Mouse (Mus musculus) fibroblast of lung, adult 2 months (primary cell): ENCODE measurements at regions not wholly inside any gene's neighbourhood (a gene's known extent, or its start where the extent isn't known, plus 50 kb on each side); places are given as distances from the start of the nearest gene placed in this dataset.
A peak's percentile ranks its signal among the peaks of the same experiment; 100 is the strongest.
"Not testable (repeated sequence)": the region's sequence is repeated elsewhere in the genome, so short reads cannot be mapped to it uniquely, and the experiment has no call there.

Experiments used
- DNase-seq: peaks from one replicate; pipeline ENCODE4 v3.0.0-alpha.2; 2011; ENCODE audit warnings: low read depth

DNA sequence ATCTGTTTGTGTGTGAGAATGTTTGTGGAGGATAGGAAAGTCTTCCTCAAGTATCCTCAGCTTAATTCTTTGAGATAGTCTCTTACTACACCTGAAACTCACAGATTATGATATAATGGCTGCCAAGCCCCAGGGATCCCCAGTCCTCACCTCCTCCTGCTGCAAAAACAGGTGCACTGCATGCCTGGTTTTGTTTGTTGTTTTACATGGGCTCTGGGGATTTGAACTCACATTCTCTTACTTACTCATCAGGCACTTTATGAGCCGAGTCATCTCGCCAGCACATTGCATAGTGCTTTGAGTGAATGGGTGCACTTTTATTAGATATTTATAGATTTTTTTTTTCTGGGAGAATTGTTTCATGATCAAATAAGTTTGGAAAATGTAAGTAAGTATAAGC, 56.3 kb downstream of the Mterf1b start:
- DNase-seq = no peak

DNA sequence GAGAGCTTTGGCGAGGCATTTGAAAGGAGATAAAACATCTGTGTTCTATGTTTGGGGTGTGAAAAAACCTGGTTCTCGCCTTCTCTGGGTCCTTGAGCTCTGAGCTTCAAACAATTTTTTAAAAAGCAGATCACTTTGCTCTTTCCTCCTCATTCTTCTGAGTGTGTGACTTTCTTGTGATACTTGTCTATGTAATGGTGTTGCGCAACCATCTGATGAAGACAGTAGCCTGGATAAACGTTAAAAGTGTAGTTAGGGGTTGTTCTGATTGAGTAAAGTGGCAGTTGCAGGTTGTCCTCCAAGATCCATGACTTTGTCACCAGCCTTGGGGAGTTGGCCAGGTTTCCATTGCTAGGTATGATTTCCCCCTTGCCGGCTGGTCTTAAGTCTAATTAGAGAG, 62.1 kb downstream of the Mterf1b start:
- DNase-seq = not testable (repeated sequence)

DNA sequence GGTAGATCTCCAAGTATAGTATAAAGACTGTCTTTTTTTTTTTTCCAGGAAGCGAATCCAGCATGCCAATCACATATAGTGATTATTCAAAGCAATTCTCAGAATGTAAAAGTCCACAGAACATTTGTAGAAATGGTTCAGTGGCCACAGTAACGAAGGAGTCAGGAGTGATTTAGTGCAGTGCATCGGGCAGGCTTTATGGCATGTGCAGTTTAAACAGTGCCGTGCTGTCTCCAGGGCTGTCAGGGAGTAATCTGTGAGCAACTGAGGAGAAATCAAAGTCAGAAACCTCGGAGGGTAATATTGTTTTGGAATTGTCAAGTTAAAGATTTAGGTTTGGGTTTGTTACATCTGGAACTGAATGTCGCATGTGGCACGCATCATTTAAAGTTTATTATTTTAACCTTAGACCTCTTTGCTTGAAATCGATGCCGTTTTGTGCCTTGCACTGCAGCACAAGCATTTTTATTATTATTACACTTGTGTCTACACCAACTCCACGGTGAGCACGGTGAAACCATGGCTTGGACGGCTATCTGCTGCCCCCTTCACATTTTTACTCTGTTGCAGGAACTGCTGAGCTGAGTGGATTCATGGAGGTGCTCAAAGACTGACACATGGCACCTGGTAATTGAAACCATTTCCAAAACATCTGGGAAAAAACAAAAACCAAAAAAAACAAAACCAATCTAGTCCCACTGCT, 65.0 kb downstream of the Mterf1b start:
- DNase-seq = no peak

DNA sequence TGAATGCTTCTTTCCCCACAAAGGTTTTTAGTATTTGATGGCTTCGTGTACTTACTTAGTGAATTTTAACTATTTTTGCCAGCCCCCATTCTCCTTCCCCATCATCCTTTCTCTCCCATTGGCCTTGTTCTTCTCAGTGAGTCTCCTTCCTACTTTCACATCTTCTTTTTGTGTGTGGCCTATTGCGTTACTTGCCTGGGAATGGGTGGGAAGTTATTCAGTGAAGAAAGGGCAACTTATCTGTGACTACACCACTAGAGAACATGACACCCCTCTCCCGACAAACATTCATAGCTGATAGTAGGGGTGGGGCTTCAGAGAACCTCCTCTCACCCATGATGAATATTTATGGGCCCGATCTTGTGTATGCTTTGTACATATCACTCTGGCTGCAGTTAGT, 67.1 kb downstream of the Mterf1b start:
- DNase-seq = no peak

GRCm38 (mm10) chr5:4262666-4263065, 70.5 kb downstream of the Mterf1b start:
- no peak for DNase-seq

GRCm38 (mm10) chr5:4263560-4264160, 71.5 kb downstream of the Mterf1b start:
- DNase-seq = no peak

DNA sequence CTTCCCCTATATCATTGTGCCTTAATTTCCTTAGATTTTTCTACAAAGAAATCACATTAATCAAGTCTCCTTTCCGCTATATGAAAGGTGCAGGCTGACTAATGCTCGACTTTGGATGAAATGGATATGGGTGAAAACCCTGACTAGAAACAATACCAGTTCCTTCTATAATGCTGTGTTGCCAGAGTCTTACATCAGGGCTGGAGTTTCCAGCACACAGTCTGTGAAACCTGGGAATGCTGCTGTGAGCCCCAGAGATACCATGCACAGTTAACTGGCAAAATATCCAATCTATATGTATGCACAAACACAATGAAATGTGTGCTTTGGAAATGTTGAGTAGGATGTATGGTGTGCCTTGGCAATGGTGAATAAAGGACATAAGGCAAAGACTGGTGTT, 75.5 kb downstream of the Mterf1b start:
- DNase-seq = no peak

- no peak for DNase-seq
These were observed 80.8 kb downstream of the Mterf1b start for GRCm38 (mm10) chr5:4273001-4273400.

- DNase-seq = no peak
These were observed 111.4 kb downstream of the Mterf1b start for GRCm38 (mm10) chr5:4303616-4304015.

GRCm38 (mm10) chr5:4304201-4304600, 112.0 kb downstream of the Mterf1b start:
- no peak for DNase-seq

GRCm38 (mm10) chr5:4308514-4308913, 116.3 kb downstream of the Mterf1b start:
- no peak for DNase-seq

GRCm38 (mm10) chr5:4311169-4311568, 119.0 kb downstream of the Mterf1b start:
- peak; percentile 53 for DNase-seq

DNA sequence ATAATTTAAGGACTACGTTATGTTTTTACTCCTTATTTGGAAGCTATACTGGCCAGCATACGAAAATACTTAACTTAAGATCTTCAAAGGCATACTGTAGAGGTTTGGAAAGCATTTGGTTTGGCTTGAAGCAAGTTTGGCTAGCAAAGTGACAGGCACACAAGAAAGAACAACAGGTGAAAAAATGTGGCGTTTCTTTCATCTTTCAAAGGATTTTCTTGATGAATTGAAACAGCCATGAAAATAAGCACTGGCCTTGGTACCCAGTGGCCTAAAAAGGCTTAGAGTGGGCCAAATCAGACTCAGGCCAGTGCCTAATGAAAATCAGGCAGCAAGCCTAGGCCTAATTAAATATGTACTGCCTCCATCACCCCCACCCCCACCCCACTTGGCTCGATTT, 119.4 kb downstream of the Mterf1b start:
- peak; percentile 53 for DNase-seq

DNA sequence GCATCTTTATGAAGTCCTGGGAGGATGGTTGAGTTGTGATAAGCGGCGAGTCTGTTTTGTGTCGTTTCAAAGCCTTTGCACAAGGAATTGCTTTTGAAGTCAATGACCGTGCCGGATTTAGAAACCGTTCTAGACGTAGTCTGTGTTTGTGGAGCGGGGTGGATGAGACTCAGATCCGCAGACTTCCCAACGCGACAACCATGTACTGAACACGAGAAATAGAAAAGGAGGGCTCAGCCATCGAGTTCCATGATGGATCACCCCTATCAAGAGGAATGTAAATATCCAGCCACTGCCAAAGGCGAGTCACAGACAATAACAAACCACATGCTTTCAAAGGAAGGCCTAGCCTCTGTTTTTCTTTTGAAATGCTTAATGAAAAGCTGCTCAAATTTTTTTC, 120.5 kb downstream of the Mterf1b start:
- peak; percentile 55 for DNase-seq

GRCm38 (mm10) chr5:4322634-4323386, 130.6 kb downstream of the Mterf1b start:
- peak; percentile 73 for DNase-seq

GRCm38 (mm10) chr5:4323387-4323704, 131.2 kb downstream of the Mterf1b start:
- DNase-seq = peak; percentile 85

GRCm38 (mm10) chr5:4325813-4326212, 133.6 kb downstream of the Mterf1b start:
- DNase-seq = no peak

DNA sequence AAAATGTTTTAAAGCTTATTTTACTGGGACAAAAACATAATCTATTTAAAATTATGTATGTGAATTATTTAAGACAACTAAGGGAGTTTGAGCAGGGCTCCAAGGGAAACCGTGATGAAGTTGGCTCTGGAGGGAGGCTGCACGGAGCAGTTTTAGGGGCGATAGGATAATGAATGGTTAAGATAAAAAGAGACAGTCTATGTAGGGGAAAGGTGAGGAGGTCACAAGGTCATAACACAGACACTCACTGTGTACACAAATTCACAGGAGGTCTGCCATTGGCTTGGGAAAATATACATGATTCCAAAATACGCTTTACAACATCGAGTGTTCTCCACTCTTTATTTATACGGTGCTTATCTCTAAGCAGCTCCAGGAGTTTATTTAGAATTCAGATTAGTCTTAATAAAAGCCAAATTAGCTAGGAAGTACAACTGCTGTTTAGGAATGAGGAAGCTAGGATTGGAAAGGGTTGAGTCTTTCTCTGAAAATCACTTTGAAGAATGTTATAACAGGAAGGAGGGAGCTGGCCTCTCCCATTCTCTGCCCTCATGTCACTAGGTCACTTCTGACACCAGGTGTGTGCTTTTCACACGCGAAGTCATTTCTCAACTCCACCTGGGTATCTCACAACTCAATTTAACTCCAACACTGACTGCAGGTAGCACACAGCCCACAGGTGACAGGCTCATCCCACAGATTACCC, 134.3 kb downstream of the Mterf1b start:
- DNase-seq = no peak

- no peak for DNase-seq
These were observed 143.5 kb downstream of the Mterf1b start for GRCm38 (mm10) chr5:4335683-4336082.

- no peak for DNase-seq
These were observed 149.8 kb downstream of the Mterf1b start for GRCm38 (mm10) chr5:4341956-4342355.

DNA sequence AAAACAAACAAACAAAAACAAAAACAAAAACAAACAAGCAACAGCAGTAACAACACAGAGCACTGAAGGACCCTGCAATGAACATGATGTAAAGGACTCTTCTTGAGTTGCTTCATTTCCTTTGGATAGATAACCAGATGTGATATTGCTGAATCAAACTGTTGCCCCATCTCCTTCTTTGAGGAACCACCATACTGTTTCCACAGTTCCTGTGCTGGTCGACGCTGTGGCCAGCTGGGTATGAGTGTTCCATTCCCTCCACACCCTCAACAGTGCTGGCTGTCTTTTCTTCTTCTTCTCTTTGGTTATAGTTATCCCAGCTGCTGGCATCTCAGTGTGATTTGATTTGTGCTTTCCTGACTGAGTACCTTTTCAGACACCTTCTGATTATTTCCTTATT, 152.3 kb downstream of the Mterf1b start:
- no peak for DNase-seq

DNA sequence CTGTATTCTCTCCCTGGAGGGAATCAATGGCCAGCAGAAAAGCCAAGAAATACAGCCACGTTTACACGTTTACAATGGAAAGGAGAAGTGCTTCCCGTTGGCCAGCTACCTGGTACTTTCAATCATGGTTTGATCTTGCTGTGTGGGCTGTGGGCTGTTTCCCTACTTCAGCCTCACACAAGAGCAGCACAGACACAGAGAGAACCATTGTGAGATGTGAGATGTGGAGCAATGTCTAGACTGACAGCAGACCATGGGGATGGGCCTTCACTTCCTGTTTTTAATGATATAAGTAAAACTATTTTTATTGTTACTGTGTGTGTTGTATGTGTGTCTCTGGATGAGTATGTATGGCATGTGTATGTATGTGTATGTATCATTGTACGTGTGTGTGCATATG, 156.2 kb downstream of the Mterf1b start:
- DNase-seq = no peak

DNA sequence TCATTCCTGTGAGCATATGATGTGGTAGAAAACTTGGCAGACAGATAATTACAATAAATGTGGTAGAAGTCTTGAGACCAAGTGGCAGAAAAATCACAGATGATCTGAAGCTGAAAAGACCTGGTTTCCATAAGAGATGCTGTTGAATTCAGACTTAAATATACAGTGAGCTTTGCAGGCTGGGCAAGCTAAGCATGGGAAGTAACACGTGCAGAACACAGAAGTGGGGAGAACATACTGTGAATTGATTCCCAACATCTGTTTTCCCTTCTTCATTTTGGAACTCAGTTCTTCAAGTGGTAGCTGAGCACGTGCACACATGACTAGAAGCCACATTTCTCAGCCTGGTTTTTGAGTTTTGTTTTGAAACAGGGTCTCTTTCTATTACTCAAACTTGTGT, 157.8 kb downstream of the Mterf1b start:
- no peak for DNase-seq
